Mouse (Mus musculus): Measurements from ENCODE around the gene Hsd3b6. TPM values are rescaled to one million over a fixed set of nuclear protein-coding genes. Genes with fewer than 3 reads are reported as not detected.
"Not testable (repeated sequence)": the region's sequence is repeated elsewhere in the genome, so short reads cannot be mapped to it uniquely, and the experiment has no call there.

Gene Hsd3b6
- polyA plus RNA-seq, 1 experiment, result not detected

GRCm38 (mm10) chr3:98853685-98854084, 39.4 kb upstream of the Hsd3b6 start:
- H3ac ChIP-seq (ENCODE audit: control insufficient read depth, insufficient read length, low read depth), result no peak overlapping the region
- H3K4me3 ChIP-seq (ENCODE audit: insufficient read depth, poor library complexity, severe bottlenecking), result no peak overlapping the region
- H3K79me3 ChIP-seq (ENCODE audit: low read depth), result no peaks in the 10 kb centered on the region
- no peaks in the 10 kb centered on the region for H3K79me2 ChIP-seq (ENCODE audit: control insufficient read depth, insufficient read depth)
- no peaks in the 10 kb centered on the region for H3K36me3 ChIP-seq (ENCODE audit: control insufficient read depth, insufficient read depth)
- no peaks in the 10 kb centered on the region for H3K27me3 ChIP-seq (ENCODE audit: control insufficient read depth, insufficient read depth, insufficient read length)
- TF ChIP-seq CEBPB (IDR thresholded peaks at IDR 0.05; ENCODE audit: low read depth), result no peak
- no peak for TF ChIP-seq CTCF (IDR thresholded peaks at IDR 0.05; ENCODE audit: control insufficient read depth, insufficient read depth, insufficient read length)
- TF ChIP-seq FOSL1 (IDR thresholded peaks at IDR 0.05; ENCODE audit: insufficient read depth, low read length, poor library complexity, severe bottlenecking), result no peak
- no peak for TF ChIP-seq MYOG (IDR thresholded peaks at IDR 0.05; ENCODE audit: control insufficient read depth, extremely low read depth, insufficient read length)
- no peak for TF ChIP-seq MAX (IDR thresholded peaks at IDR 0.05)
- TF ChIP-seq MYOD1 (IDR thresholded peaks at IDR 0.05; ENCODE audit: control insufficient read depth, insufficient read length, low read depth), result no peak
- no peak for TF ChIP-seq USF1 (IDR thresholded peaks at IDR 0.05; ENCODE audit: low read depth)

GRCm38 (mm10) chr3:98853051-98853450, 38.8 kb upstream of the Hsd3b6 start:
- Histone ChIP-seq H3ac (ENCODE audit: control insufficient read depth, insufficient read length, low read depth) (no peak overlapping the region), H3K4me3 (ENCODE audit: insufficient read depth, poor library complexity, severe bottlenecking) (no peak overlapping the region), H3K79me3 (ENCODE audit: low read depth) (no peaks in the 10 kb centered on the region), H3K36me3 (ENCODE audit: control insufficient read depth, insufficient read depth) (no peaks in the 10 kb centered on the region), H3K79me2 (ENCODE audit: control insufficient read depth, insufficient read depth) (no peaks in the 10 kb centered on the region), H3K27me3 (ENCODE audit: control insufficient read depth, insufficient read depth, insufficient read length) (no peaks in the 10 kb centered on the region)
- TF ChIP-seq MAX (IDR thresholded peaks at IDR 0.05), result no peak
- no peak for TF ChIP-seq CTCF (IDR thresholded peaks at IDR 0.05; ENCODE audit: control insufficient read depth, insufficient read depth, insufficient read length)
- TF ChIP-seq USF1 (IDR thresholded peaks at IDR 0.05; ENCODE audit: low read depth), result no peak
- TF ChIP-seq MYOG (IDR thresholded peaks at IDR 0.05; ENCODE audit: control insufficient read depth, extremely low read depth, insufficient read length), result no peak
- TF ChIP-seq FOSL1 (IDR thresholded peaks at IDR 0.05; ENCODE audit: insufficient read depth, low read length, poor library complexity, severe bottlenecking), result no peak
- no peak for TF ChIP-seq MYOD1 (IDR thresholded peaks at IDR 0.05; ENCODE audit: control insufficient read depth, insufficient read length, low read depth)
- no peak for TF ChIP-seq CEBPB (IDR thresholded peaks at IDR 0.05; ENCODE audit: low read depth)

- TF ChIP-seq USF1 (IDR thresholded peaks at IDR 0.05; ENCODE audit: low read depth) (no peak), MYOD1 (IDR thresholded peaks at IDR 0.05; ENCODE audit: control insufficient read depth, insufficient read length, low read depth) (no peak), MYOG (IDR thresholded peaks at IDR 0.05; ENCODE audit: control insufficient read depth, extremely low read depth, insufficient read length) (no peak), CTCF (IDR thresholded peaks at IDR 0.05; ENCODE audit: control insufficient read depth, insufficient read depth, insufficient read length) (no peak), FOSL1 (IDR thresholded peaks at IDR 0.05; ENCODE audit: insufficient read depth, low read length, poor library complexity, severe bottlenecking) (no peak), CEBPB (IDR thresholded peaks at IDR 0.05; ENCODE audit: low read depth) (no peak), MAX (IDR thresholded peaks at IDR 0.05) (no peak)
- no peak overlapping the region for H3ac ChIP-seq (ENCODE audit: control insufficient read depth, insufficient read length, low read depth)
- no peaks in the 10 kb centered on the region for H3K27me3 ChIP-seq (ENCODE audit: control insufficient read depth, insufficient read depth, insufficient read length)
- no peaks in the 10 kb centered on the region for H3K36me3 ChIP-seq (ENCODE audit: control insufficient read depth, insufficient read depth)
- no peak overlapping the region for H3K4me3 ChIP-seq (ENCODE audit: insufficient read depth, poor library complexity, severe bottlenecking)
- H3K79me2 ChIP-seq (ENCODE audit: control insufficient read depth, insufficient read depth), result no peaks in the 10 kb centered on the region
- no peaks in the 10 kb centered on the region for H3K79me3 ChIP-seq (ENCODE audit: low read depth)
Measured at GRCm38 (mm10) chr3:98852631-98853030, 38.4 kb upstream of the Hsd3b6 start.

GRCm38 (mm10) chr3:98851853-98852252, 37.6 kb upstream of the Hsd3b6 start:
- Histone ChIP-seq H3K36me3 (ENCODE audit: control insufficient read depth, insufficient read depth) (no peaks in the 10 kb centered on the region), H3K79me3 (ENCODE audit: low read depth) (no peaks in the 10 kb centered on the region), H3K79me2 (ENCODE audit: control insufficient read depth, insufficient read depth) (no peaks in the 10 kb centered on the region), H3K4me3 (ENCODE audit: insufficient read depth, poor library complexity, severe bottlenecking) (no peak overlapping the region), H3ac (ENCODE audit: control insufficient read depth, insufficient read length, low read depth) (no peak overlapping the region), H3K27me3 (ENCODE audit: control insufficient read depth, insufficient read depth, insufficient read length) (no peaks in the 10 kb centered on the region)
- TF ChIP-seq USF1 (IDR thresholded peaks at IDR 0.05; ENCODE audit: low read depth), result no peak
- TF ChIP-seq FOSL1 (IDR thresholded peaks at IDR 0.05; ENCODE audit: insufficient read depth, low read length, poor library complexity, severe bottlenecking), result no peak
- TF ChIP-seq CTCF (IDR thresholded peaks at IDR 0.05; ENCODE audit: control insufficient read depth, insufficient read depth, insufficient read length), result no peak
- TF ChIP-seq MAX (IDR thresholded peaks at IDR 0.05), result no peak
- TF ChIP-seq MYOG (IDR thresholded peaks at IDR 0.05; ENCODE audit: control insufficient read depth, extremely low read depth, insufficient read length), result no peak
- TF ChIP-seq CEBPB (IDR thresholded peaks at IDR 0.05; ENCODE audit: low read depth), result no peak
- no peak for TF ChIP-seq MYOD1 (IDR thresholded peaks at IDR 0.05; ENCODE audit: control insufficient read depth, insufficient read length, low read depth)

- no peak overlapping the region for H3K4me3 ChIP-seq (ENCODE audit: insufficient read depth, poor library complexity, severe bottlenecking)
- H3K36me3 ChIP-seq (ENCODE audit: control insufficient read depth, insufficient read depth), result no peaks in the 10 kb centered on the region
- no peaks in the 10 kb centered on the region for H3K79me3 ChIP-seq (ENCODE audit: low read depth)
- no peaks in the 10 kb centered on the region for H3K79me2 ChIP-seq (ENCODE audit: control insufficient read depth, insufficient read depth)
- H3K27me3 ChIP-seq (ENCODE audit: control insufficient read depth, insufficient read depth, insufficient read length), result no peaks in the 10 kb centered on the region
- TF ChIP-seq CTCF (IDR thresholded peaks at IDR 0.05; ENCODE audit: control insufficient read depth, insufficient read depth, insufficient read length) (no peak), CEBPB (IDR thresholded peaks at IDR 0.05; ENCODE audit: low read depth) (no peak), FOSL1 (IDR thresholded peaks at IDR 0.05; ENCODE audit: insufficient read depth, low read length, poor library complexity, severe bottlenecking) (no peak), MAX (IDR thresholded peaks at IDR 0.05) (no peak), MYOD1 (IDR thresholded peaks at IDR 0.05; ENCODE audit: control insufficient read depth, insufficient read length, low read depth) (no peak), MYOG (IDR thresholded peaks at IDR 0.05; ENCODE audit: control insufficient read depth, extremely low read depth, insufficient read length) (no peak), USF1 (IDR thresholded peaks at IDR 0.05; ENCODE audit: low read depth) (no peak)
- H3ac ChIP-seq (ENCODE audit: control insufficient read depth, insufficient read length, low read depth), result no peak overlapping the region
Measured at GRCm38 (mm10) chr3:98850262-98850661, 36.0 kb upstream of the Hsd3b6 start.

- H3K79me2 ChIP-seq (ENCODE audit: control insufficient read depth, insufficient read depth), result no peaks in the 10 kb centered on the region
- H3K36me3 ChIP-seq (ENCODE audit: control insufficient read depth, insufficient read depth), result no peaks in the 10 kb centered on the region
- H3ac ChIP-seq (ENCODE audit: control insufficient read depth, insufficient read length, low read depth), result no peak overlapping the region
- no peak for TF ChIP-seq USF1 (IDR thresholded peaks at IDR 0.05; ENCODE audit: low read depth)
- no peak for TF ChIP-seq MYOD1 (IDR thresholded peaks at IDR 0.05; ENCODE audit: control insufficient read depth, insufficient read length, low read depth)
- TF ChIP-seq MAX (IDR thresholded peaks at IDR 0.05), result no peak
- no peak for TF ChIP-seq FOSL1 (IDR thresholded peaks at IDR 0.05; ENCODE audit: insufficient read depth, low read length, poor library complexity, severe bottlenecking)
- no peak for TF ChIP-seq CTCF (IDR thresholded peaks at IDR 0.05; ENCODE audit: control insufficient read depth, insufficient read depth, insufficient read length)
- TF ChIP-seq CEBPB (IDR thresholded peaks at IDR 0.05; ENCODE audit: low read depth), result no peak
- no peak for TF ChIP-seq MYOG (IDR thresholded peaks at IDR 0.05; ENCODE audit: control insufficient read depth, extremely low read depth, insufficient read length)
- no peaks in the 10 kb centered on the region for H3K79me3 ChIP-seq (ENCODE audit: low read depth)
- H3K27me3 ChIP-seq (ENCODE audit: control insufficient read depth, insufficient read depth, insufficient read length), result no peaks in the 10 kb centered on the region
- no peak overlapping the region for H3K4me3 ChIP-seq (ENCODE audit: insufficient read depth, poor library complexity, severe bottlenecking)
Measured at GRCm38 (mm10) chr3:98848898-98849297, 34.7 kb upstream of the Hsd3b6 start.

GRCm38 (mm10) chr3:98812653-98813052, 1.6 kb downstream of the Hsd3b6 start:
- not testable (repeated sequence) for H3ac ChIP-seq (ENCODE audit: control insufficient read depth, insufficient read length, low read depth); H3K27me3 ChIP-seq (ENCODE audit: control insufficient read depth, insufficient read depth, insufficient read length); H3K4me3 ChIP-seq (ENCODE audit: insufficient read depth, poor library complexity, severe bottlenecking); H3K79me2 ChIP-seq (ENCODE audit: control insufficient read depth, insufficient read depth); H3K79me3 ChIP-seq (ENCODE audit: low read depth); H3K36me3 ChIP-seq (ENCODE audit: control insufficient read depth, insufficient read depth)

- H3ac ChIP-seq (ENCODE audit: control insufficient read depth, insufficient read length, low read depth); H3K4me3 ChIP-seq (ENCODE audit: insufficient read depth, poor library complexity, severe bottlenecking); H3K36me3 ChIP-seq (ENCODE audit: control insufficient read depth, insufficient read depth); H3K79me3 ChIP-seq (ENCODE audit: low read depth); H3K79me2 ChIP-seq (ENCODE audit: control insufficient read depth, insufficient read depth); H3K27me3 ChIP-seq (ENCODE audit: control insufficient read depth, insufficient read depth, insufficient read length): not testable (repeated sequence)
Measured at GRCm38 (mm10) chr3:98805032-98805431, 9.2 kb downstream of the Hsd3b6 start.
